Mouse (Mus musculus): ENCODE data around the gene Cyth4. TPM values are rescaled to one million over a fixed set of nuclear protein-coding genes. Genes with fewer than 3 reads are reported as not detected.
A peak's percentile ranks its signal among the peaks of the same experiment; 100 is the strongest.

The Cyth4 gene
- total RNA-seq (2021) = 1 to 10 TPM; 4.8 to 6.9 TPM

DNA sequence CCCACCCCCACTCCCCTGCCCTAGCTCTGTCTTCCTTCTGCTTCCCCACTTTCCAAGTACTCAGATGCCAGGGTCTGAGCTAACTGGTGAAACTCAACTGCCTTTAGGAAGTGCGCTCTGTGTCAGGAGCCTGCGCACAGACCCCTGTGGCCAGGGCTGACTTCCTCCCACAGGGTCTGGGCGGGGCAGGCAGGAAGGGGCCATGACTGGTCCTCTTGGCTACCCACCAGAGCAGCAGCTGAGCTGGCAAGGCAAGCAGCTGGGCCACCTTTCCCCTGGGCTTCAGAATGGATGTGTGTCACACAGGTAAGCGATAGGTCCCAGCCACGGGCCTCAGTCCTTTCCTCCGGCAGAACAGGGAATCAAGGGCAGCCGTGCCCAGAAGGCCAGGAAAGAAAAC lies at the start of gene Cyth4:
TSS of gene Cyth4 (plus strand) at position 134 of the 400 bp plus-strand sequence.
- peak; percentile 41 to 54 for DNase-seq
- intact Hi-C loops (cut with DNase I) = no loop called here

DNA sequence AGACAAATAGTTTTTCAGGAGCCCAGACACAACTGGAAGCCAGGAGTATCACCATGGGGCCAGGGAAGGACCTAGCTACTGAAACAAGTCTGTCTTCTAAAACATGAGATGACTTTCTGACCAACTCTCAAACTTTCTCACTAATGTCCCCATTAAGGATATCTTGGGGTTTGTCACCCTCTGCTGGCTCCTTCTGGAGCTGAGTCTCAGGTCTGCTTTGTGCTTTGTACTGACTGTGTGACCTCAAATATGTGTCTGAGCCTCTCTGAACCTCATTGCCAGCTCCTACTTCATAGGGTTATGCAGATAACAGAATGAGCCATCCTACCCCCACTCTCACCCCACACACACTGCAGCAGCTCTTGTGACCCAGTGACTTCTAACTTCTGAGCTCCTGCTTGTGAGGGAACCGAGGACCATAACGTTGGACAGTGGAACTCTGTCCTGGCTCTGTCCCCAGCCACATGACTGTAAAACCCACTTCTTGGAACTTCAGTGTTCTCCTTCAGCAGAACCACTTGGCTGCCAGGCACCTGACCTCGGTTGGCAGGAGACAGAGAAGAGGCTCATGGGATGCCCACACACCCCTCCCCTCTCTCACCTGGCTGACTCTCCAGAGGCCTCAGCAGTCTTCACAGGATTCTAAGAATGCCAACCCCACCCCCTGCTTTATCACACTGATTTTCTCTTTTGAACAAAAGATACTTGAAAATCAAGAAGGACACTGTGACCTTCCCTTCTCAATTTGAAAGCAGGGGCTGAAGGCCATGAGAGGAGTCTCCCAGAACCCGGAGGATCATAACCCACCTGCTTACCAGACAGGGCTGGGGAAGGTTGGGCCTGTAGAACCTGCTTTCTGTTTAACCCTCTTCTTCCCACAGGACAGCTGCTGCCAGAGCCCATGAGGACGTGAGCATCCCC lies 49.2 kb upstream of the Cyth4 start:
- DNase-seq = peak; percentile 54 to 67
- intact Hi-C loops (cut with DNase I) = loop anchor here (1.0 kb wide), 1 partner anchor 100 kb away; no protein-coding TSS in a partner anchor

DNA sequence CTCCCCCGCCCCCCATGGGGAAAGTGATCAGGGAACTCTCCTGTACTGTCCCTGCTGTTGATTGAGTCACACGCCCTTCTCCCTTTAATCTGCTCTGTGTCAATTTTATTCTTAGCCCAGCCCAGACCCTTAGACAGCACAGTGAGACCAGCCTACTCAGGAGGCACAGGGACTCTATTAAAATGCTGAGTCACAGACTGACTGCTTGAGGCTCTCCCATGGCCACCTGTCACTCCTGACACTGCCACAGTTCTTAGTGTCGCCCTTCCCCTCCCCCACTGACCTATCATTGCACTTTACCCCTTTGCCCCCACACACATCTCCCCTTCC lies 48.5 kb upstream of the Cyth4 start:
- intact Hi-C loops (cut with DNase I) = no loop called here

DNA sequence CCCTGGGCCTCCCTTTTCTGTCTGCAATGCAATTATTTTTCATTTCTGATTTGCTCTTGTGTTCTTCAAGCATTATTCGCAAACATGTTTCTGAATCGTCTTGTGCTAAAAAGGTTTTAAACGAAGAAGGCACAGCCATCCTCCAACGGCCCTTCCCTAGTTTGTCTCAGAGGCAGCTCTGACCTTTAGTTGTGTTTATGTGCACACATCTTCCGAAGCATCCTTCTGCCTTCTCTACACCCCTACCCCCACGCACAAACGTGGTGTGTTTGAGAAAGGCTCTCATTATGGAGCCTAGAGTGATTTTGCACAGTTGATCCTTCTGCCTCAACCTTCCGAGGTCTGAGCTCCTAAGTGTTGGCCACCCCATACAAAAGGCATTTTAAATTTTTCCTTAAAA lies 48.1 kb upstream of the Cyth4 start:
- DNase-seq = no peak
- intact Hi-C loops (cut with DNase I) = no loop called here

More for the DNA sequence above, 48.5 kb upstream of the Cyth4 start:
- DNase-seq = no peak

DNA sequence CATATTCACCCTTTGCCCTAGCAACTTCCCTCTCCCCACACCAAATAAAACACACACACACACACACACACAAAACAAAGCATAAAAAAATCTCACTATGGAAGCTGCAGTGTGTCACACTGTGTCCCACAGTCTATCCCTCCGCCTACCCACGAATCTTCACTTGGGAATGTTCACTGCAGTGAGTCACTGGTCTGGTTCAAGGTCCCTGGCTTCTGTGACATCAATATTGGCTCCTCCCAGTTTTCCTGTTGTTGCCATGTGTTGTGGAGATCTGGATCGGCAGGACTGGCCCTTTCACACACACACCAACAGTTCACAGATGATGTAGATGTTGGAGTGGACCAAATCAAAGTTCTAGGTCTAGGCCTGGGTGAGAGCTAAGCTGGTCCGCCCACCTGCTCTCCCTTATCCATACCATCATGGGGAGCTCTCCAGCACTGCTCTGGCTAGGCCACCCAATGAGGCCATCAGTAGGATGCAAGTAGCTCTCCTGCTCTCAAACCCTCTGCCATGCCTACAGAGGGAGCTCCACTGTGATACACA lies 47.6 kb upstream of the Cyth4 start:
- intact Hi-C loops (cut with DNase I) = no loop called here
- no peak for DNase-seq

DNA sequence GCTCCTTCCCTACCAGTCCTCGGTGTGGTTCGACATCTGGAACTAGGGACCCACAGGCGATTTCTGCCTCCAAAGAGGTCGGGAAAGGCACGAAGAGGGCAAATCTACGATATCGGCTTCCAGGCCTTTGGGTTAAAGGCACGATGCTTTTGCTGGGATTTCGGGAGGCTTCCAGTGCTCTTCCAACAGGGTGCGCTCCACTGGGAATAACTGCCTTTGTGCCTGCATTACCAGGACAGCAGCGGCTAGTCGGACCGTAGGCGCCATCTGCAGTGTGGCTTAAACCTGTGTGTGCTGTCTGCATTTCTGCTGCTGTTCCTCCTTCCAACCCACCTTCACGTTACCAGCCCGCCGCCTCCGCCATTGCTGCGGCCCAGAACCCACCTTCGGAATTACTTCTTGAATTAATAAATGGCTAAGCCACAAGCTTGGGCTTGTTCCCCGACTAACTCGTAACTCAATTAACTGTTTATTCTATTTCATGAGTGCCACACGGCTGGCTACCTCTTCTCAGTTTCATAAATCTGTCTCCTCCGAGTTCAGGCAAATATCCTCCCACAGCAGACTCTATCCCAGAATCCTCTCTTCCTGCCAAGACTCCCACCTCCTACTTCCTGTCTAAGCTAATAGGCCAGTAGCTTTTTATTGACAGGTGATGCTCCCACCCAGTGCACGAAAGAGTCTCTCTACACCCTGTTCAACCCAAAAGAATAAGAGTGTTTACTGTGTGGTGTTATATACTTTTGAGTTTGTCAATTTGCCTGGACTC lies 42.1 kb upstream of the Cyth4 start:
- peak in 1 of 2 experiments; percentile 29 for DNase-seq
- intact Hi-C loops (cut with DNase I) = no loop called here

DNA sequence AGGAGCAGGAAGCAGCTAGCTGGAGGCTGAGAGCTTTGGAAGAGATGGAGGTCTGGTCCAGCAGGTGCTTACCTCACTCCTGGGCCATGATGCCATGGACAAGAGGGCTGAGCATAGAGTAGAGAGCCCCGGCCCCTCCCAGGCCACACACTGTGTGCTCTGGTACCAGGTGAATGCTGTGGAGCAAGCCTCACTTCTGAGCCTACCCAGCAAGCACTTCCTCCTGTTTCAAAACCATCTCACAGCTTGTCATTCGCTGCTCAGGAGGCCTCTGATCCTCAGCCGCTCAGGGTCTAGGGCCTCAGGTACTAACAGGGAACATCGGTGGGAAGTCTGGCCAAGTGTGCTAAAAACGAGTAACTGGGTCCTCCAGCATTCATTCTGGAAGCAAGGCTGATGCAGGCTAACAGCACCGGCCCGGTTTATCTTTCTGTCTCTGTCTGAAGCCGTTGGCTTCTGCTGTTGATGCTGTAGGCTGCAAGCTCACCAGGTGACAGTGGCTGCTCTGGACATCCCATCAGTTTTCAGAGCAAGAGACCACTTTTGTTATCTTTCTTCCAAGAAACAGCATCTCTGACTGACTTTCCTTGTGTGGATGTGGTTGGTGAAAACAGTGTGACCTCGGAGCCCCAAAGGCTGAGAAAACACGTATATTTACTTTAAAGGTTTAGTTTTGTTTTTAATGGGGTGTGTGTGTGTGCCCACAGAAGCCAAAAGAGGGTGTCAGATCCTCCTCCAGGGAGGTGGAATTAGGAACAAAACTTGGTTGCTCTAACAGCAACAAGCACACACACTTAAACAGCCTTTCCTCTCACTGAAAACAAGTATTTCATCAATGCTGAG lies 38.9 kb upstream of the Cyth4 start:
- no peak for DNase-seq
- intact Hi-C loops (cut with DNase I) = no loop called here

DNA sequence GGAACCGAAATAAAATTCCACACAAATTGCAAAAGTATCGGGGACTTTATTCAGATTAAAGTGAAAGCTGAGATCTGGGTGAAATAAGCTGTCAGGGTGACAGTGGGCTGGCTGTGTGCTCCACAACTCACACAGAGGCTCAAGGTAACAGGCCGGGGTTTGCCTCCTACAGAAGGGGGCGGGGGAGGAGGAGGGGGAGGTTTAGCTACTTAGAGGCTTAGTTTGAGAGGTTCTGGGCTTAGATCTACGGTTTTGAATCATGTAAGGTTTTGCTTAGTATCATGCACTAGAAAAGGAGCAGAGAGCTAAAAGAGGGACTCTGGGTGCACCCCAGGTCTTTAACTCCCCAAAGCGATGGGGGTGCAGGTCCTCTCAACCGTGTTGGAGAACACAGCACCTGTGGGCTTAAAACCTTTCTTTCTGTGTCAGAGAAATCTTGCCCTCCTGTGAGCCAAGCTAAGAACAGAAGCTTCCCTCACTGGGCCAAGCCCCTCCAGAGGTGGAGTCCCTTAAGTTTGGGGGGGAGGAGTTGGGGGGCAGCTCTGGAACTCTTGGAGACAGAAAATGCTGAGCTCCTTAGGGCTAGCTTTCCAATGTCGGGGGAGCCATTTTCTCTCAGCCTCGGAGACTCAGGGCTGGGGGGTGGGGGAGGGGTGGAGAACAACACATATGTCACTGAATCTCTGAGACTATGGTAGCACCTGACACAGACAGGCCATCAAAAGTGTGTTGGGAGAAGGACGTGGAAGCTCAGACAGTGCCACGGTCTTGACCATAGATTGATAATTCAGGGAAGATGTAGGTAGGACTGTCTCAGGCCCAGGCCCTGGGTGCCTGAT lies 37.5 kb upstream of the Cyth4 start:
- intact Hi-C loops (cut with DNase I) = no loop called here

DNA sequence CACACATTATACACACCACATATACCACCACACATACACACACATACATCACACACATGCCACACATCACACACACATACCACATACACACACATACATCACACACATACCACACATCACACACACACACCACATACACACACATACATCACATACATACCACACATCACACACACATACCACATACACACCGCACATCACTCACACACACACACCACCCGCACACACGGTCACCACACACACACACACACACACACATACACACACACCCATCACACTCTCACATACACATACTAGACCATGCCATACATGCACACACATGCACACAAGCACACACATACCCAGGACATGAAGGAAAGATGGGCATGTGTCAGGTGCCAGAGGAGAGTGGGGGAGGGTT lies 33.5 kb upstream of the Cyth4 start:
- intact Hi-C loops (cut with DNase I) = no loop called here
- DNase-seq = no peak

More for the DNA sequence above, 37.5 kb upstream of the Cyth4 start:
- no peak for DNase-seq

DNA sequence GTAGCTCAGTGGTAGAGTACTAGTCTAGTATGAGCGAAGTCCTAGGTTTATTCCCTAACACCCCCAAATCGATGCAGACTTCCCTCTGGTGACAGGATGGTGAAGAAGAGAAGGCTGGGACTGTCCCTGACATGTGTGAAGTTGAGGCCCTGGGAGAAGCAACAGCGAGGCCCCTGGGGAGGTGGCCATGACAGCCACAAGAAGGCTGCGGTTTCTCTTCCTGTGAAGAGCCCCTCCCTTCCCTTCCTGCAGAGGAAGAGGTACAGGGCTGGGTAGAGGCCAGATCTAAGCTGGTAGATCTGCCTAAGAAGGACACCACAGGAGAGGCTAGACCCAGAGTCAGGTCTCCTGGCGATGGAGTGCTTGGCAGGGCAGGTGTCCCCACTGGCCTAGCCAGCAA lies 32.9 kb upstream of the Cyth4 start:
- intact Hi-C loops (cut with DNase I) = no loop called here
- DNase-seq = no peak

DNA sequence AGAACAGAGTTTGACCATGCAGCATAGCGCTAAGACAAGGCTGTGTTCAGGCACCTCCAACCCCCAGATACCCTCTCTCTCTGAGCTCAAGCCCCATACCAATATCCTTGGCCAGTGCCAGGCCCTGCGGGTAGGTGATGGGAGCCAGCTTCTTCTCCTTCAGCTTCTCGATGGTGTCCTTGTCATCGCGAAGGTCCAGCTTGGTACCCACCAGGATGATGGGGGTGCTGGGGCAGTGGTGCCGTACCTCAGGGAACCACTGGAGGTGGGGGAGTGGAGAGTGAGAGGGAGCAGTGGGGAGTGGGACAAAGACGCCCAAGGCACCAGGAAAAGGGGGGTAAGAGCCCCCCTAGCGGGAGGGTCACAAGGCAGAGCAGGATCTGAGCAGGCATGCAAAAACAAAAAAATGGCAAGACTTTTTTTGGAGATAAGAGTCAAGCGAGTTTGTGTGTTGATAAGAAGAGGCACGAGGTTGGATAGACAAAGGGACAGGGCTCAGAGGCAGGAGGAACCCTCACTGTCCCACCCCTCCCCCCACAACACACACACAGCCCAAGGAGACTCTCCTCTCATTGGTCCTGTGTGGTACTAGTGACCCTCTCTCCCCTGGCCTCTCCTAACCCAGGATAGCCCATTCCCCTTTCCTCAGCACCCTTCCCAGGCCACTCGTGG lies 31.9 kb upstream of the Cyth4 start:
- intact Hi-C loops (cut with DNase I) = no loop called here

DNA sequence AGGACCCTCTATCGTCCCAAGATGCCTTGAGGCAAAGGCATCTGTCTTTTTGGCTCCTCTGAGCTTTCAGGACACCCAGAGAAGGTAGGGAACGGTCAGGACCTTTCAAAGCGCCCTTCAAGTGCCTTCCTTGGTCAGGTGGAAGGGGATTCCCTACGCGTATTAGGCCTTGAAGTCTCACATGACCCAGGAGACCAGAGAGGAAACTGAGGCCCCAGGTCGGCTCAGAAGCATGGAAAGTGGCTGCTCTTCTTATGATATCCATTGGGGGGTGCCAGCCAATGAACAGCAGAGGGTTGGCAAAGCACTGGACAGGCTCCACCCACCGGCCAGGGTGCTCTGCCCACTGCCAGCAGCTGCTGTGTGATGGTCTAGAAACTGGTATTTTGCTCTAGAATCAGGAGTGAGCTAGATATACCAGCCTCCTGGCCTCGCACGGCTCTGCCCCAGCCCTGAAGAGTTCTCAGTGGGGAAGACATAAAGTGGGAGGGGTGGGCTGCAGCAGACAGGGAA lies 29.2 kb upstream of the Cyth4 start:
- DNase-seq = no peak
- intact Hi-C loops (cut with DNase I) = no loop called here

More for the DNA sequence above, 31.9 kb upstream of the Cyth4 start:
- no peak for DNase-seq

DNA sequence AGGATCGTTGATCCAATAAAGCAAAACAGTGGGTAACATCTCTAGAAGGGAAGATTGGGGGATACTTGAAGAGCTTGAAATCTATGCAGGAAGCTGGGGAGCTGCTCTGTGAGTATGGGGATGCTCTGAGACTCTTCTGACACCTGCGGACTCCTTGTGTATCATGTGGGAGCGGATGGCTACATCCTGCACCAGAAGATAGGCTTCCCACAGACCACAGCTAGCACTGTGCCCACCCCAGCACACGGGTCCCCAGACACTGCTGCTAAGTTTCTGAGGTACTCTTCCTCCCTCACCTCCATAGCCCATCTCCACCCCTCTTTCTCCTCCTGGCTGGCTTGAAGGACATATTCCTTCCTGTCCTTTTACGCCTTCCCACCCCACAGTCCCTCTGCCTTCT lies 26.7 kb upstream of the Cyth4 start:
- intact Hi-C loops (cut with DNase I) = no loop called here
- DNase-seq = no peak

DNA sequence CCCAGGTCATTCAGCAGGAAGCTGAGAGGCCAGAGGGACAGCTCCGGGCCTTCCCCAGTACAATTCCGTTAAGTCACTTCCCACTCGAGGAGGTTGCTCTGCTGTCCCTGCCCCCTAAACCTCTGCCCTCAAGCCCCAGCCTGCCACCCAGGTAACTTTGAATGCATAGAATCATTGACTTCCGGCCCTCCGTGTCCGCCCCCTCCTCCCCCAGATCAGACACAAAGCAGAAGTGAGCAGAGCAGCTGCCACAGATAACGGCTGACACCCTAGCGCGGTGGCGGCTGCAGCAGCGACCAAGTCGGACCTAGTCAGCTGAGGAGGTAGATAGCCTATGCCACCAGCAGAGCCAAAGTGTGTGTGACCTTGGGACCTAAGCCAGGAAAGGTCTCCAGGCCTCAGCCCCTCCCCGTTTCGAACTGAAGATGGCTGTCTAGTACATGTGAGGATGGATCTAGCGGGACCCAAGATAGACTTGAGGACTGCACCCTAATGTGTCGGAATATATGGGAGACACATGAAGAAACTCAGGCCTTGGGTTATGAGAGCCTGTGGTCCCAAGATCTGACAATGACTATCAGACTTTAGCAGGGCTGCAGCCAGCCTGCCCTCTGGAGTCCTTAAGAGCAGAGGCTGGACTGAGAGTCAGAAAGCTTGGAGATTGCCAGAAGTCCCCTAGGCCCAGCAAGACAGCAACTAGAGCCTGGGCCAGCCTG lies 25.1 kb upstream of the Cyth4 start:
- intact Hi-C loops (cut with DNase I) = no loop called here

DNA sequence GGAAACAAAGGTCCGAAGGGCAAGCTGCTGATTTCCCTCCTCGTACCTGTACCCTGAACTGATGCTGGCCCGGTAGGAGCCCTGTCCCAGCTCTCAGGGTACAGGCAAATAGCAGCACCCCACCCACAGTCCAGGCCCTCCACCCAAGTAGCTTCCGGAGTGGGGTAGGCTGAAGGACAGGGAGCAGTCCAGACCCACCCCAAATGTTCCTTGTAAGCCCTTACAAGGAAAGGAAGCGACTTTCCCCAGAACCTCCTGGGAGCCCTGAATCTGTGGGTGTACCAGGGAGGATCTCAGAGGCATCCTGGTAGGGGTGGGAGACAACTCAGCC lies 24.6 kb upstream of the Cyth4 start:
- intact Hi-C loops (cut with DNase I) = no loop called here
- DNase-seq = no peak

More for the DNA sequence above, 25.1 kb upstream of the Cyth4 start:
- DNase-seq = peak; percentile 42 to 52

DNA sequence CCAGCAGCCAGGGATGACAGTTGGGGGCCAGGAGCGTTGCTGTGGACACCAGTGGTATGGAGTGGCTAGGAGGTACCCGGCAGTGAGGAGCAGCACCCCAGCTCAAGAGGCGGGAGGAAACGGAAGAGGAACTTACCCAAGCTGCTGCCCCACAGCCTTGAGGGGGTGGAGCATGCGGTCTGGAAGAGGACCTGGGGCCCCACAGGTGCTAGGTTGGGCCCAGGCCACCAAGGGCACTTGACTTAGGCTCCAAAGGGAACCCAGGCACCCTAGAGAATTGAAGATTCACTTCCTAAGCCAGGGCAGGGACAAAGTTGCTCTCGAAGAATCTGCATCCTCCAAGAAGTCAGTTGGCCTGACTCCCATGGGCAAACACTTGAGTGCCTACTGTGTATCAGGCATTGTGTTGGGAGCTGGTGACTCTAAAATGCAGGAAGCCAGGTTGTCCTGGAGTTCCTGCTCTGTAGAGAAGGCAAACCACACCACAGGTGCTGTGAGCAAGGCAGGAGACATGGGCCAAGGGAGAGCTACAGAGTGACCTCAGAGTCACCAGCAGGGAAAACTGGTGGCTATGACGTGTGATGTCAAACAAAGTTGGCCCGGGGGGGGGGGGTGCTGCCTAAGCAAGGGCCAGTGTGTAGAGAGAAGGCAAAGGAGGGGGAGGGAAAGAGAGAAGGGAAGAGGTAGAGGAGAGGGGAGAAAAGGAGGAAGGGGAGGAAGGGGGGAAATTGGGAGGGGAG lies 24.0 kb upstream of the Cyth4 start, which contains the start of gene Rac2:
TSS of gene Rac2 (minus strand) at position 126 of the 740 bp plus-strand sequence.
- intact Hi-C loops (cut with DNase I) = no loop called here
- DNase-seq = no peak

DNA sequence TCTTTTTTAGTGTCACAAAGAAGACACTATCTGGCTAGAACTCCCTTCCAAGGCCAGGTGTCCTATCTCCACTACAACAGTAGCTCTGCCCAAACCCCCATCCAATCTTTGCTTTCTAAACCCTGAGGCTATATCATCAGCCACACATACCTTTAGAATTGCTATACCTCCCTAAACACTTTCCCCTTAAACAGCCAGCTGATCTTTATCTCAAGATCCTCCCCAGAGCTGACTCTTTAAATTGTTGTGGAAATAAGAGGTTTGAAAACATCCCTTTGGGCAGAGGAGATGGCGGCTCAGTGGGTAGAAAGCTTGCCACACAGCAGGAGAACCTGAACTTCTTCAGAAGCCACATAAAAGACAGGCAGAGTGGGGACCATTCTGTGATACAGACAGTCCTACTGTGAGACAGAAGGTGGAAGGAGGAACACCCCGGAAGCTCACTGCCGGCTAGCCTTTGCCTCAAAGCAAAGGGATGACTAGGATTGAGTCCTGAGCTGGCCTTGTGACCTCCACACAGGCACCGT lies 20.5 kb upstream of the Cyth4 start:
- no peak for DNase-seq
- intact Hi-C loops (cut with DNase I) = no loop called here
